Mouse (Mus musculus) embryonic facial prominence, embryonic 11.5 days (tissue): ENCODE data around the gene Zgpat. TPM values are rescaled to one million over a fixed set of nuclear protein-coding genes. Genes with fewer than 3 reads are reported as not detected.

ENCODE experiments used
- ATAC-seq: fragments of 200-750 bp; cut with Nextera tagmentation; replicated peaks from 2 replicates; pipeline ENCODE4 v1.8.0; 2017; ENCODE audit warnings: low read depth; ENCODE audit not compliant: insufficient number of reproducible peaks, low FRiP score, low TSS enrichment
- DNase-seq: peaks from one replicate; pipeline ENCODE4 v3.0.0-alpha.2; 2015; ENCODE audit warnings: low spot score
- H3K27ac ChIP-seq: fragments of 300-500 bp; sonication (generic); replicated peaks from 2 replicates; pipeline ENCODE4 v1.5.1; 2014; ENCODE audit warnings: mild to moderate bottlenecking, low read depth, low read length, control low read depth
- H3K27me3 ChIP-seq: fragments of 300-500 bp; sonication (generic); 2 replicates; pipeline ENCODE4 v1.6.1; 2014; ENCODE audit warnings: mild to moderate bottlenecking, low read length, moderate library complexity, mixed read lengths; ENCODE audit not compliant: control insufficient read depth, insufficient read depth
- H3K36me3 ChIP-seq: fragments of 300-500 bp; sonication (generic); replicated peaks from 2 replicates; pipeline ENCODE4 v1.6.1; 2014; ENCODE audit warnings: low read depth, mild to moderate bottlenecking, low read length, moderate library complexity, mixed read lengths; ENCODE audit not compliant: control insufficient read depth, insufficient read depth
- H3K4me1 ChIP-seq: fragments of 300-500 bp; sonication (generic); 2 replicates; pipeline ENCODE4 v1.6.1; 2014; ENCODE audit warnings: low read length, mixed read lengths; ENCODE audit not compliant: control insufficient read depth, insufficient read depth
- H3K4me2 ChIP-seq: fragments of 300-500 bp; sonication (generic); 2 replicates; pipeline ENCODE4 v1.6.1; 2014; ENCODE audit warnings: low read depth, mild to moderate bottlenecking, control low read depth, low read length, moderate library complexity
- H3K4me3 ChIP-seq: fragments of 300-500 bp; sonication (generic); 2 replicates; pipeline ENCODE4 v1.5.1; 2014; ENCODE audit warnings: low read depth, low read length, control low read depth
- H3K9ac ChIP-seq: fragments of 300-500 bp; sonication (generic); replicated peaks from 2 replicates; pipeline ENCODE4 v1.6.1; 2014; ENCODE audit warnings: mild to moderate bottlenecking, control low read depth, low read length
- H3K9me3 ChIP-seq: fragments of 300-500 bp; sonication (generic); replicated peaks from 2 replicates; pipeline ENCODE4 v1.6.1; 2016; ENCODE audit warnings: mild to moderate bottlenecking, low read length, inconsistent platforms, mixed read lengths; ENCODE audit not compliant: control insufficient read depth
- WGBS: fragments of 180-500 bp; shearing (Covaris S2); extraction: QIAGEN DNeasy Blood & Tissue Kit; methylation state at CpG from one replicate; pipeline ENCODE4 v1.1.7; 2014; 5-methylcytosine and 5-hydroxymethylcytosine counted together
- polyA plus RNA-seq: library from polyadenylated mRNA; unstranded; fragments of >200 nt; fragmentation: Nextera tagmentation; extraction: Ambion mirVana; gene quantifications from 2 replicates; pipeline ENCODE4 v1.2.1, GENCODE M21; 2014

Zgpat gene
- polyA plus RNA-seq, 1 experiment from 2014 or later, result 29.1 TPM

GRCm38 (mm10) chr2:181385885-181386284 lies 21.2 kb downstream of the Zgpat start:
- Histone ChIP-seq H3K27ac (no peak overlapping the region), H3K9ac (no peak overlapping the region), H3K9me3 (no peaks in the 10 kb centered on the region), H3K4me1 (no peaks in the 10 kb centered on the region), H3K36me3 (no peaks in the 10 kb centered on the region; the same call in 1 of the 2 replicates), H3K4me3 (no peak overlapping the region), H3K27me3 (no peaks in the 10 kb centered on the region), H3K4me2 (no peak overlapping the region)
- ATAC-seq (no peak), DNase-seq (no peak)
- WGBS, result 83% methylated on average over 3 of the region's 3 CpGs

- H3K27ac ChIP-seq, result no peak overlapping the region
- no peaks in the 10 kb centered on the region for H3K27me3 ChIP-seq
- ATAC-seq (no peak), DNase-seq (no peak)
- no peak overlapping the region for H3K9ac ChIP-seq
- H3K4me1 ChIP-seq, result no peaks in the 10 kb centered on the region
- H3K36me3 ChIP-seq, result no peaks in the 10 kb centered on the region; the same call in 1 of the 2 replicates
- WGBS, result 78% methylated on average over 3 of the region's 4 CpGs
- no peaks in the 10 kb centered on the region for H3K9me3 ChIP-seq
- H3K4me2 ChIP-seq, result no peak overlapping the region
- no peak overlapping the region for H3K4me3 ChIP-seq
Measured at GRCm38 (mm10) chr2:181386663-181387210, 22.0 kb downstream of the Zgpat start.

- DNase-seq, result no peak
- WGBS, result 70% methylated on average over 4 of the region's 4 CpGs
- no peaks in the 10 kb centered on the region for H3K36me3 ChIP-seq
Measured at GRCm38 (mm10) chr2:181390136-181390870, 25.6 kb downstream of the Zgpat start.

GRCm38 (mm10) chr2:181391022-181391421 lies 26.3 kb downstream of the Zgpat start:
- H3K36me3 ChIP-seq, result no peaks in the 10 kb centered on the region

More at GRCm38 (mm10) chr2:181390136-181390870, 25.6 kb downstream of the Zgpat start:
- Histone ChIP-seq H3K4me2 (no peak overlapping the region), H3K9me3 (no peaks in the 10 kb centered on the region), H3K27me3 (no peaks in the 10 kb centered on the region), H3K4me1 (no peaks in the 10 kb centered on the region), H3K9ac (no peak overlapping the region), H3K27ac (no peak overlapping the region), H3K4me3 (no peak overlapping the region)
- ATAC-seq, result no peak

GRCm38 (mm10) chr2:181391541-181391940 lies 26.8 kb downstream of the Zgpat start:
- 65% methylated on average over 2 of the region's 2 CpGs for WGBS
- Histone ChIP-seq H3K27me3 (no peaks in the 10 kb centered on the region), H3K9ac (no peak overlapping the region), H3K27ac (no peak overlapping the region), H3K9me3 (no peaks in the 10 kb centered on the region), H3K4me2 (no peak overlapping the region), H3K36me3 (no peaks in the 10 kb centered on the region), H3K4me1 (no peaks in the 10 kb centered on the region), H3K4me3 (no peak overlapping the region)
- DNase-seq, result no peak
- no peak for ATAC-seq

More at GRCm38 (mm10) chr2:181391022-181391421, 26.3 kb downstream of the Zgpat start:
- Histone ChIP-seq H3K4me2 (no peak overlapping the region), H3K9me3 (no peaks in the 10 kb centered on the region), H3K9ac (no peak overlapping the region), H3K4me3 (no peak overlapping the region), H3K27ac (no peak overlapping the region), H3K27me3 (no peaks in the 10 kb centered on the region), H3K4me1 (no peaks in the 10 kb centered on the region)
- ATAC-seq (no peak), DNase-seq (no peak)
- WGBS, result 91% methylated on average over 15 of the region's 15 CpGs

- no peaks in the 10 kb centered on the region for H3K9me3 ChIP-seq
- 0 out of 2 replicates have a peak, but pooled peaks have one; percentile 53 for ATAC-seq
- H3K27ac ChIP-seq, result no peak overlapping the region
- H3K9ac ChIP-seq, result no peak overlapping the region
- H3K4me3 ChIP-seq, result no peak overlapping the region
- no peak overlapping the region for H3K4me2 ChIP-seq
- WGBS, result 31% methylated on average over 4 of the region's 4 CpGs
- no peaks in the 10 kb centered on the region for H3K36me3 ChIP-seq
- no peaks in the 10 kb centered on the region for H3K27me3 ChIP-seq
- no peaks in the 10 kb centered on the region for H3K4me1 ChIP-seq
- peak; percentile 93 for DNase-seq
Measured at GRCm38 (mm10) chr2:181392600-181393213, 28.0 kb downstream of the Zgpat start.

- H3K27me3 ChIP-seq, result no peaks in the 10 kb centered on the region
- DNase-seq (no peak), ATAC-seq (no peak)
- no peak overlapping the region for H3K9ac ChIP-seq
- no peak overlapping the region for H3K4me3 ChIP-seq
- H3K9me3 ChIP-seq, result no peaks in the 10 kb centered on the region
- 96% methylated on average over 3 of the region's 3 CpGs for WGBS
- H3K27ac ChIP-seq, result no peak overlapping the region
- H3K4me2 ChIP-seq, result no peak overlapping the region
- H3K4me1 ChIP-seq, result no peaks in the 10 kb centered on the region
- no peaks in the 10 kb centered on the region for H3K36me3 ChIP-seq
Measured at GRCm38 (mm10) chr2:181394086-181394485, 29.4 kb downstream of the Zgpat start.

- no peak for ATAC-seq
- Histone ChIP-seq H3K27ac (no peak overlapping the region), H3K4me1 (no peaks in the 10 kb centered on the region), H3K27me3 (no peaks in the 10 kb centered on the region), H3K4me3 (no peak overlapping the region), H3K4me2 (no peak overlapping the region), H3K9me3 (no peaks in the 10 kb centered on the region), H3K36me3 (no peaks in the 10 kb centered on the region), H3K9ac (no peak overlapping the region)
- DNase-seq, result no peak
- WGBS, result 82% methylated on average over 5 of the region's 5 CpGs
Measured at GRCm38 (mm10) chr2:181397207-181397761, 32.6 kb downstream of the Zgpat start.
